Mouse (Mus musculus) bone marrow macrophage, adult 2 months (primary cell): ENCODE results near the gene Eif5.

ENCODE experiments used
- CTCF ChIP-seq: IDR thresholded peaks from 2 replicates; pipeline ENCODE4 v1.5.1; 2012; ENCODE audit warnings: low read depth, mild to moderate bottlenecking, low read length, moderate library complexity
- POLR2A ChIP-seq: IDR thresholded peaks from 2 replicates; pipeline ENCODE4 v1.6.1; 2012; ENCODE audit warnings: mild to moderate bottlenecking, low read depth, low read length, borderline replicate concordance

GRCm38 (mm10) chr12:111513673-111514072 lies 24.1 kb upstream of the Eif5 start:
- TF ChIP-seq CTCF (no peak), POLR2A (no peak)
